10 mouse cellular contexts compared by ENCODE assay signal in genomic region chr19:53838850-53839249, GRCm38 (mm10). TPM values are rescaled to one million over a fixed set of nuclear protein-coding genes. Genes with fewer than 3 reads are reported as not detected.
DNase-seq lines count a peak whose midpoint lies in the region; ATAC-seq and TF ChIP-seq lines count a peak whose summit lies in the region.
"Had no signal": no experiment of that assay in that cellular context is flagged by ENCODE, and none has a peak within 500 bp of the region (broad histone marks: within the 10 kb centered on the region; RNA-seq: fewer than 3 reads in every experiment).

No protein-coding gene starts in this region.

- H3K4me3 ChIP-seq in left cerebral cortex, adult 2 months, result no peak overlapping the region
- H3K4me3 ChIP-seq in stomach, postnatal 0 days (ENCODE audit: low read depth, low read length), result no peak overlapping the region

- no peaks in the 10 kb centered on the region for H3K36me3 ChIP-seq in stomach, postnatal 0 days (ENCODE audit: control insufficient read depth, insufficient read depth, low read length)

- intact Hi-C loops in left cerebral cortex, adult 2 months (cut with DNase I), result loop anchor here (5.0 kb wide), 1 partner anchor 88 kb away; no protein-coding TSS in a partner anchor

- no peak overlapping the region for H3K27ac ChIP-seq in left cerebral cortex, adult 2 months
- H3K27ac ChIP-seq in stomach, postnatal 0 days (replicated peaks), result peak overlapping the region; percentile 75

- no peak overlapping the region for H3K4me2 ChIP-seq in stomach, postnatal 0 days (replicated peaks; ENCODE audit: low read depth)

- peak; percentile 17 to 26; a peak in 1 of 4 replicates for ATAC-seq in hematopoietic stem cell, adult 5-6 weeks (replicated peaks in 1 of 2; ENCODE audit: insufficient read depth in 1 of 2, low FRiP score in 2 of 2, low TSS enrichment in 1 of 2, low read depth in 1 of 2, poor library complexity in 2 of 2, severe bottlenecking in 2 of 2)
- peak; percentile 73 for ATAC-seq in stomach, postnatal 0 days (ENCODE audit: low FRiP score, low TSS enrichment)
- ATAC-seq: hindbrain, embryonic 16.5 days had no signal

- H3K27me3 ChIP-seq in stomach, postnatal 0 days (ENCODE audit: control insufficient read depth, insufficient read depth, low read length), result no peaks in the 10 kb centered on the region

- H3K4me1 ChIP-seq in stomach, postnatal 0 days (replicated peaks; ENCODE audit: control insufficient read depth, insufficient read depth), result no peaks in the 10 kb centered on the region; the same call in 1 of the 2 replicates

- TF ChIP-seq EP300 in stomach, postnatal 0 days (optimal IDR thresholded peaks at IDR 0.05), result no peak

- TF ChIP-seq CTCF in left cerebral cortex, adult 2 months (IDR thresholded peaks at IDR 0.05), result peak; percentile 35
- TF ChIP-seq CTCF in stomach, postnatal 0 days (IDR thresholded peaks at IDR 0.05; ENCODE audit: low read depth), result peak; percentile 70

- H3K9ac ChIP-seq in stomach, postnatal 0 days (ENCODE audit: low read length), result no peak overlapping the region

- peak; percentile 12 for DNase-seq in adrenal gland, postnatal 14 days
- no peak for DNase-seq in adrenal gland, postnatal 10 days
- DNase-seq in left cerebral cortex, adult 2 months (ENCODE audit: extremely low spot score in 1 of 2, low spot score in 2 of 2), result no peak
- no peak for DNase-seq in left cerebral cortex, adult 11 months (ENCODE audit: low spot score)
- DNase-seq in stomach, postnatal 0 days (ENCODE audit: low spot score), result peak; percentile 70
- no peak for DNase-seq in frontal cortex, postnatal 14 days (ENCODE audit: low spot score in 2 of 2)
- DNase-seq in urinary bladder, adult 2 months (ENCODE audit: low spot score), result no peak
- DNase-seq: cerebellum, adult 18-20 months had no signal

- WGBS in stomach, postnatal 0 days, result 33% methylated on average over 9 of the region's 9 CpGs

- H3K9me3 ChIP-seq in stomach, postnatal 0 days (ENCODE audit: control insufficient read depth, low read length), result no peaks in the 10 kb centered on the region

RNA-seq across cellular contexts. Expression of gene Pdcd4, which starts 53.2 kb away (rescaled TPM):
- 109 and 110 TPM in 2 replicates for total RNA-seq in adrenal gland, postnatal 14 days (2021)
- 100 to 1,000 TPM in 1 of 2 experiments, 10 to 100 TPM in 1; 92.2 to 104 TPM for total RNA-seq in adrenal gland, postnatal 10 days (2021)
- total RNA-seq in left cerebral cortex, adult 2 months (2021), result 100 to 1,000 TPM; 102 to 114 TPM
- 182 and 234 TPM in 2 replicates for total RNA-seq in hematopoietic stem cell, adult 5-6 weeks (2017)
- polyA plus RNA-seq in stomach, postnatal 0 days (2015; fragmentation: Nextera tagmentation; extraction: Ambion mirVana), result 204 and 217 TPM in 2 replicates
- polyA plus RNA-seq in urinary bladder, adult 2 months (2012; rRNA removed), result 81.3 and 100 TPM in 2 replicates

Comparison
In these comparisons a context has a peak if more than half of its experiments do, and no peak if none do; other contexts are left out.
1. DNase-seq: peak in adrenal gland, postnatal 14 days (single experiment) and stomach, postnatal 0 days (single experiment); none in adrenal gland, postnatal 10 days (single experiment), left cerebral cortex, adult 2 months (0 of 2), left cerebral cortex, adult 11 months (single experiment), frontal cortex, postnatal 14 days (0 of 2) and urinary bladder, adult 2 months (single experiment).